Mouse (Mus musculus): ENCODE results near the gene Slit3.

Slit3 gene

GRCm38 (mm10) chr11:35273416-35273815 lies 152.4 kb downstream of the Slit3 start:
- no peak for DNase-seq (ENCODE audit: low read depth, low spot score)

- no peak for DNase-seq (ENCODE audit: low read depth, low spot score)
These were observed 153.0 kb downstream of the Slit3 start for GRCm38 (mm10) chr11:35274036-35274435.

GRCm38 (mm10) chr11:35275300-35275699 lies 154.3 kb downstream of the Slit3 start:
- DNase-seq (ENCODE audit: low read depth, low spot score) = no peak

- no peak for DNase-seq (ENCODE audit: low read depth, low spot score)
These were observed 155.0 kb downstream of the Slit3 start for GRCm38 (mm10) chr11:35276001-35276400.

GRCm38 (mm10) chr11:35278128-35278769 lies 157.2 kb downstream of the Slit3 start:
- no peak for DNase-seq (ENCODE audit: low read depth, low spot score)

- DNase-seq (ENCODE audit: low read depth, low spot score) = no peak
These were observed 159.8 kb downstream of the Slit3 start for GRCm38 (mm10) chr11:35280826-35281225.

GRCm38 (mm10) chr11:35282001-35282632 lies 161.1 kb downstream of the Slit3 start:
- no peak for DNase-seq (ENCODE audit: low read depth, low spot score)

GRCm38 (mm10) chr11:35282825-35283571 lies 162.0 kb downstream of the Slit3 start:
- no peak for DNase-seq (ENCODE audit: low read depth, low spot score)

- DNase-seq (ENCODE audit: low read depth, low spot score) = no peak
These were observed 162.7 kb downstream of the Slit3 start for GRCm38 (mm10) chr11:35283767-35284166.

GRCm38 (mm10) chr11:35286578-35287390 lies 165.8 kb downstream of the Slit3 start:
- DNase-seq (ENCODE audit: low read depth, low spot score) = no peak

- DNase-seq (ENCODE audit: low read depth, low spot score) = no peak
These were observed 167.0 kb downstream of the Slit3 start for GRCm38 (mm10) chr11:35288056-35288455.

GRCm38 (mm10) chr11:35288761-35289278 lies 167.8 kb downstream of the Slit3 start:
- DNase-seq (ENCODE audit: low read depth, low spot score) = no peak

- no peak for DNase-seq (ENCODE audit: low read depth, low spot score)
These were observed 171.3 kb downstream of the Slit3 start for GRCm38 (mm10) chr11:35292228-35292747.

GRCm38 (mm10) chr11:35293197-35293596 lies 172.2 kb downstream of the Slit3 start:
- DNase-seq (ENCODE audit: low read depth, low spot score) = no peak

- no peak for DNase-seq (ENCODE audit: low read depth, low spot score)
These were observed 173.6 kb downstream of the Slit3 start for GRCm38 (mm10) chr11:35294670-35295069.

- no peak for DNase-seq (ENCODE audit: low read depth, low spot score)
These were observed 174.3 kb downstream of the Slit3 start for GRCm38 (mm10) chr11:35295162-35295799.

GRCm38 (mm10) chr11:35296803-35297202 lies 175.8 kb downstream of the Slit3 start:
- no peak for DNase-seq (ENCODE audit: low read depth, low spot score)

- DNase-seq (ENCODE audit: low read depth, low spot score) = no peak
These were observed 176.3 kb downstream of the Slit3 start for GRCm38 (mm10) chr11:35297319-35297718.

- DNase-seq (ENCODE audit: low read depth, low spot score) = no peak
These were observed 177.5 kb downstream of the Slit3 start for GRCm38 (mm10) chr11:35298526-35298925.

- DNase-seq (ENCODE audit: low read depth, low spot score) = no peak
These were observed 178.9 kb downstream of the Slit3 start for GRCm38 (mm10) chr11:35299857-35300375.

GRCm38 (mm10) chr11:35302272-35302671 lies 181.2 kb downstream of the Slit3 start:
- no peak for DNase-seq (ENCODE audit: low read depth, low spot score)

Data from retina, adult 2 months (tissue).